Mouse (Mus musculus): Measurements from ENCODE around the gene Gm12166.

Gene Gm12166

GRCm38 (mm10) chr11:46073061-46073849 is 21.1 kb upstream of the Gm12166 start:
- DNase-seq (ENCODE audit: low read depth, low spot score): no peak

- DNase-seq (ENCODE audit: low read depth, low spot score): no peak
Measured at GRCm38 (mm10) chr11:46072466-46073060, 20.4 kb upstream of the Gm12166 start.

GRCm38 (mm10) chr11:46070789-46071188 is 18.7 kb upstream of the Gm12166 start:
- peak; percentile 65 for DNase-seq (ENCODE audit: low read depth, low spot score)

- DNase-seq (ENCODE audit: low read depth, low spot score): no peak
Measured at GRCm38 (mm10) chr11:46070161-46070560, 18.0 kb upstream of the Gm12166 start.

GRCm38 (mm10) chr11:46069408-46070003 is 17.4 kb upstream of the Gm12166 start:
- DNase-seq (ENCODE audit: low read depth, low spot score): no peak

- DNase-seq (ENCODE audit: low read depth, low spot score): no peak
Measured at GRCm38 (mm10) chr11:46068756-46069407, 16.8 kb upstream of the Gm12166 start.

GRCm38 (mm10) chr11:46067371-46068060 is 15.4 kb upstream of the Gm12166 start:
- DNase-seq (ENCODE audit: low read depth, low spot score): no peak

- DNase-seq (ENCODE audit: low read depth, low spot score): no peak
Measured at GRCm38 (mm10) chr11:46065201-46066011, 13.3 kb upstream of the Gm12166 start.

- no peak for DNase-seq (ENCODE audit: low read depth, low spot score)
Measured at GRCm38 (mm10) chr11:46064767-46065166, 12.6 kb upstream of the Gm12166 start.

GRCm38 (mm10) chr11:46062993-46063731 is 11.0 kb upstream of the Gm12166 start:
- DNase-seq (ENCODE audit: low read depth, low spot score): peak; percentile 60

- DNase-seq (ENCODE audit: low read depth, low spot score): no peak
Measured at GRCm38 (mm10) chr11:46062569-46062968, 10.4 kb upstream of the Gm12166 start.

GRCm38 (mm10) chr11:46061776-46062445 is 9.8 kb upstream of the Gm12166 start:
- DNase-seq (ENCODE audit: low read depth, low spot score): no peak

- no peak for DNase-seq (ENCODE audit: low read depth, low spot score)
Measured at GRCm38 (mm10) chr11:46060651-46061020, 8.5 kb upstream of the Gm12166 start.

GRCm38 (mm10) chr11:46059887-46060650 is 7.9 kb upstream of the Gm12166 start:
- peak; percentile 66 for DNase-seq (ENCODE audit: low read depth, low spot score)

GRCm38 (mm10) chr11:46058916-46059315 is 6.8 kb upstream of the Gm12166 start:
- DNase-seq (ENCODE audit: low read depth, low spot score): peak; percentile 46

- DNase-seq (ENCODE audit: low read depth, low spot score): peak; percentile 39
Measured at GRCm38 (mm10) chr11:46058011-46058410, 5.9 kb upstream of the Gm12166 start.

- peak; percentile 47 for DNase-seq (ENCODE audit: low read depth, low spot score)
Measured at GRCm38 (mm10) chr11:46056770-46057411, 4.8 kb upstream of the Gm12166 start.
